Mouse (Mus musculus) G1E (cell line): ENCODE data around the gene Lmbrd1.

ENCODE experiments used
- CTCF ChIP-seq: IDR thresholded peaks from 2 replicates; pipeline ENCODE4 v1.5.1; 2012; ENCODE audit warnings: low read depth, low read length, inconsistent platforms, mixed read lengths
- GATA1 ChIP-seq: IDR thresholded peaks from 2 replicates; pipeline ENCODE4 v1.6.1; 2012; ENCODE audit warnings: borderline replicate concordance, low read length, inconsistent platforms, mixed read lengths
- GATA2 ChIP-seq: IDR thresholded peaks from 2 replicates; pipeline ENCODE4 v1.6.1; 2012; ENCODE audit warnings: low read depth, low read length, inconsistent platforms, borderline replicate concordance
- POLR2AphosphoS5 ChIP-seq: IDR thresholded peaks from 2 replicates; pipeline ENCODE4 v1.6.1; 2012; ENCODE audit warnings: low read depth, low read length, inconsistent platforms; ENCODE audit not compliant: insufficient replicate concordance
- TAL1 ChIP-seq: conservative IDR thresholded peaks from 2 replicates; pipeline ENCODE4 v1.6.1; 2012; ENCODE audit warnings: low read depth, low read length, inconsistent platforms, mixed read lengths

DNA sequence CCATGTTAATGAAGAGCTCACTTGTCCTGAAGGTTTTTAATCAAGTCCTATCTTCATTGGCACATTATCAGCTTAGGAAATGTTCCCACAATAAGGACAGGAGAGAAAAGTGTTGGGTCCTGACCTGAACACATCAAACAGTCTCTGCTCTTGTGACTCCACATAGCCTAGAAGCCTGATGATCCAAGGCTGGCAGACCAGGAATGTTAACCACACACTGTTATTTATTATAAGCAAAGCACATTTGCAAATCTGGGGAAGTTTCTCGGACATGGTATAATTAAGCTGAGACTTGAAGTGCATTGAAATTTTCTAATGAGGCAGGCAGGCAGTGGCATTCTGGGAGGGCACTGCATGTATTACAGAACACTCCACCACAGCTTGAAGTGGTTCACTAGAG lies 41.8 kb downstream of the Lmbrd1 start:
- no peak for TF ChIP-seq CTCF
- no peak for TF ChIP-seq GATA2
- no peak for TF ChIP-seq TAL1
- no peak for TF ChIP-seq GATA1
- no peak for TF ChIP-seq POLR2AphosphoS5
